Mouse (Mus musculus) limb, embryonic 11.5 days (tissue): ENCODE data around the gene Fate1. TPM values are rescaled to one million over a fixed set of nuclear protein-coding genes. Genes with fewer than 3 reads are reported as not detected.
"Not testable (repeated sequence)": the region's sequence is repeated elsewhere in the genome, so short reads cannot be mapped to it uniquely, and the experiment has no call there.

Experiments used
- ATAC-seq: fragments of 200-750 bp; cut with Nextera tagmentation; 2 replicates; pipeline ENCODE4 v1.8.0; 2017; ENCODE audit warnings: low read depth; ENCODE audit not compliant: insufficient number of reproducible peaks, low FRiP score, low TSS enrichment
- DNase-seq: peaks from one replicate; pipeline ENCODE4 v3.0.0-alpha.2; 2015; ENCODE audit warnings: low spot score
- H3K27ac ChIP-seq: fragments of 300-500 bp; sonication (generic); replicated peaks from 2 replicates; pipeline ENCODE4 v1.5.1; 2014; ENCODE audit warnings: low read depth, mild to moderate bottlenecking, low read length
- H3K27me3 ChIP-seq: fragments of 300-500 bp; sonication (generic); 2 replicates; pipeline ENCODE4 v1.6.1; 2014; ENCODE audit warnings: mild to moderate bottlenecking, low read length, mixed read lengths; ENCODE audit not compliant: control insufficient read depth, insufficient read depth
- H3K36me3 ChIP-seq: fragments of 300-500 bp; sonication (generic); 2 replicates; pipeline ENCODE4 v1.6.1; 2014; ENCODE audit warnings: mild to moderate bottlenecking, low read length, moderate library complexity, mixed read lengths; ENCODE audit not compliant: control insufficient read depth, insufficient read depth
- H3K4me1 ChIP-seq: fragments of 300-500 bp; sonication (generic); 2 replicates; pipeline ENCODE4 v1.6.1; 2014; ENCODE audit warnings: low read length, mixed read lengths; ENCODE audit not compliant: control insufficient read depth, insufficient read depth
- H3K4me2 ChIP-seq: fragments of 300-500 bp; sonication (generic); 2 replicates; pipeline ENCODE4 v1.6.1; 2014; ENCODE audit warnings: low read depth, mild to moderate bottlenecking, moderate library complexity; ENCODE audit not compliant: severe bottlenecking
- H3K4me3 ChIP-seq: fragments of 300-500 bp; sonication (generic); 2 replicates; pipeline ENCODE4 v1.5.1; 2014; ENCODE audit warnings: low read depth, low read length
- H3K9ac ChIP-seq: fragments of 300-500 bp; sonication (generic); 2 replicates; pipeline ENCODE4 v1.6.1; 2014; ENCODE audit warnings: mild to moderate bottlenecking, low read length
- H3K9me3 ChIP-seq: fragments of 300-500 bp; sonication (generic); 2 replicates; pipeline ENCODE4 v1.6.1; 2016; ENCODE audit warnings: low read length; ENCODE audit not compliant: control insufficient read depth
- WGBS: fragments of 180-500 bp; shearing (Covaris S2); extraction: QIAGEN DNeasy Blood & Tissue Kit; methylation state at CpG from one replicate; pipeline ENCODE4 v1.1.7; 2014; 5-methylcytosine and 5-hydroxymethylcytosine counted together
- polyA plus RNA-seq: library from polyadenylated mRNA; unstranded; fragments of >200 nt; fragmentation: Nextera tagmentation; extraction: Ambion mirVana; gene quantifications from 2 replicates; pipeline ENCODE4 v1.2.1, GENCODE M21; 2014

Gene Fate1
- polyA plus RNA-seq, 1 experiment from 2014 or later: not detected

DNA sequence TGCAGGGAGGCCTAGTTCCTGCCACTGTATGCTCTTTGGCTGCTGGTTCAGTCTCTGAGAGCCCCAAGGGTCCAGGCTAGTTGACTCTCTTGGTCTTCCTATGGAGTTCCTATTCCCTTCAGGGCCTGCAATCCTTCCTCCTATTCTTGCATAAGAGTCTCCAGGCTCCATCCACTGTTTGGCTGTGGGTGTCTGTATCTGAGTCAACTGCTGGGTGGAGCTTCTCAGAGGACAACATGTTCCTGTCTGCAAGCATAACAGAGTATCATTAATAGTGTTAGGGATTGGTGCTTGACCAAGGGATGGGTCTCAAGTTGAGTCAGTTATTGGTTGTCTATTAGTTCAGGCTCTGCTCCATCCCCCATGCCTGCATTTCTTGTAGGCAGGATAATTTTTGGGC is 4.9 kb downstream of the Fate1 start:
- H3K27me3 ChIP-seq, H3K4me3 ChIP-seq, H3K9me3 ChIP-seq, H3K27ac ChIP-seq, H3K9ac ChIP-seq, H3K36me3 ChIP-seq, H3K4me2 ChIP-seq, DNase-seq, H3K4me1 ChIP-seq, ATAC-seq: not testable (repeated sequence)

DNA sequence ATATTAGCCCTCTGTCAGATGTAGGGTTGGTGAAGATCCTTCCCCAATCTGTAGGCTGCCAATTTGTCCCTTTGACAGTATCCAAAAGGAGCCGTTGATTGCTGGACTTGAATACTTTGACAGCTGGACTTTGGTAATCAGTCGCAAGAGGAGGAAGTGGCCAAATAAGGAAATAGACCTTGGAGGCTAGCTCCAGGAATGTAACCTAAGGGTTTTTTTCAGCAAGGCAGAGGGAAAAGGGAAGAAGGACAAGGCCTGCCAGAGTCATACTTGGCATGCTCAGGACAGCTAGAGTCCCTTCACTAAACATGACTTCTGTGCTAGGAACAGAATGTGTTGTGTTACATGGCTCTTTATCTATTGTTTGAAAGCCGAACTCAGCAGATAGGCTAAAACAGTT is 7.7 kb downstream of the Fate1 start:
- DNase-seq (no peak), ATAC-seq (no peak)
- Histone ChIP-seq H3K36me3 (no peaks in the 10 kb centered on the region), H3K9ac (no peak overlapping the region), H3K27me3 (no peaks in the 10 kb centered on the region), H3K4me3 (no peak overlapping the region), H3K4me1 (no peaks in the 10 kb centered on the region), H3K27ac (no peak overlapping the region), H3K9me3 (no peaks in the 10 kb centered on the region), H3K4me2 (no peak overlapping the region)
- WGBS: 82% methylated on average over 3 of the region's 3 CpGs

- WGBS: 93% methylated on average over 2 of the region's 2 CpGs
These were observed 8.5 kb downstream of the Fate1 start for GRCm38 (mm10) chrX:71981322-71981721.

DNA sequence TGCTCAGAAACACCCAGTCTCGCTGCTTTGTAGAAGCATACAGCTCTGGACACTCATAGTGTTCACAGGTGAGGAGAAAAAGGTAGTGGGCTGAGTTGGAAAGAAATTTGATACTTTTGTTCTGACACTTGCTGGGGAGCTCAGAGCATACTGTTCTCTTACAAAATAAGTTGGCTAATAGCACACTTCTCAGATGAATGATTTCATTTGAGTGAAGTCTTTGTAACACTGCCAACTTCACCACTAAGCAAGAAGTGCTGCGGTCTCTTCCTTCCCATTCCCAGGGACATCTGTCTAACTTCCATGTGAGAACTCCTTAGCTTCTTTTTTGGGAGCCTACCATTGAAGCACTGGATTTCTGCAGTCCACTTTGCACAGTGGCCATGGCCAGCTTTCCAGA is 10.4 kb downstream of the Fate1 start:
- DNase-seq (no peak), ATAC-seq (no peak)
- Histone ChIP-seq H3K27ac (no peak overlapping the region), H3K4me1 (no peaks in the 10 kb centered on the region), H3K4me2 (no peak overlapping the region), H3K27me3 (no peaks in the 10 kb centered on the region), H3K9ac (no peak overlapping the region), H3K4me3 (no peak overlapping the region), H3K9me3 (no peaks in the 10 kb centered on the region), H3K36me3 (no peaks in the 10 kb centered on the region)
- WGBS: 66% methylated on average over 2 of the region's 2 CpGs

More at GRCm38 (mm10) chrX:71981322-71981721, 8.5 kb downstream of the Fate1 start:
- H3K36me3 ChIP-seq: no peaks in the 10 kb centered on the region
- H3K27ac ChIP-seq: no peak overlapping the region
- H3K4me3 ChIP-seq: no peak overlapping the region
- H3K9ac ChIP-seq: no peak overlapping the region
- no peak overlapping the region for H3K4me2 ChIP-seq
- no peaks in the 10 kb centered on the region for H3K27me3 ChIP-seq
- no peaks in the 10 kb centered on the region for H3K4me1 ChIP-seq
- H3K9me3 ChIP-seq: no peaks in the 10 kb centered on the region
- DNase-seq (no peak), ATAC-seq (no peak)

DNA sequence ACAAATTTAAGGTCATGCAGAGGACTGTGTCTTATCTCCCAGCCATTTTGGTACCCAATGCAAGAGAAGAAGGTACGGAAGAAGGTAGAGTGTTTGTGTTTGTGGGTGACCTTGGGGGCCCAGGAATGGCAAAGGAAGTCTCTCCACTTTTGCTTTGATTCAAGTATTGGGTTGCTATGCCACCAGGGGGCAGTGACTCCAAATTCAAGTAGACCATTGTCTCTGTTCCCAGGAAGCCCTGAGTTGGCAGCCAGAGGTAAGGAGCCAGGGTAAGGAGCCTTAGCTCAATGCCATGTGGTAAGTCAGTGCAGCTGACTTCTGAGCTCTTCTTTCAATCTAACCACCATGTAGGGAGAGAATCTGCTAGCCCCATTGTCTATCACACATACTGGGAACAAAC is 11.0 kb downstream of the Fate1 start:
- H3K36me3 ChIP-seq: no peaks in the 10 kb centered on the region
- H3K9ac ChIP-seq: no peak overlapping the region
- peak; percentile 21 for DNase-seq
- no peak overlapping the region for H3K4me3 ChIP-seq
- H3K4me1 ChIP-seq: no peaks in the 10 kb centered on the region
- no peak for ATAC-seq
- no peaks in the 10 kb centered on the region for H3K9me3 ChIP-seq
- WGBS: 75% methylated on average over 1 of the region's 1 CpGs
- no peaks in the 10 kb centered on the region for H3K27me3 ChIP-seq
- H3K27ac ChIP-seq: no peak overlapping the region
- no peak overlapping the region for H3K4me2 ChIP-seq

- no peaks in the 10 kb centered on the region for H3K27me3 ChIP-seq
- H3K4me1 ChIP-seq: no peaks in the 10 kb centered on the region
- DNase-seq (no peak), ATAC-seq (no peak)
- no peak within 1 kb of the TSS for H3K9ac ChIP-seq
- no peaks in the 10 kb centered on the region for H3K36me3 ChIP-seq
- no peak within 1 kb of the TSS for H3K4me3 ChIP-seq
- H3K9me3 ChIP-seq: no peaks in the 10 kb centered on the region
- H3K4me2 ChIP-seq: no peak within 1 kb of the TSS
- H3K27ac ChIP-seq: no peak within 1 kb of the TSS
- 54% methylated on average over 3 of the region's 3 CpGs for WGBS
These were observed 18.8 kb downstream of the Fate1 start, which contains the start of gene Cnga2 for GRCm38 (mm10) chrX:71991549-71991948. TSS of gene Cnga2 (plus strand) at chrX:71991849.

GRCm38 (mm10) chrX:71995972-71996371 is 23.2 kb downstream of the Fate1 start:
- ATAC-seq: no peak
- Histone ChIP-seq H3K4me3 (no peak overlapping the region), H3K4me1 (no peaks in the 10 kb centered on the region), H3K27me3 (no peaks in the 10 kb centered on the region), H3K36me3 (no peaks in the 10 kb centered on the region), H3K9ac (no peak overlapping the region), H3K27ac (no peak overlapping the region), H3K9me3 (no peaks in the 10 kb centered on the region), H3K4me2 (no peak overlapping the region)
- WGBS: 70% methylated on average over 1 of the region's 1 CpGs
- no peak for DNase-seq

- H3K27ac ChIP-seq: no peak overlapping the region
- H3K36me3 ChIP-seq: no peaks in the 10 kb centered on the region
- no peaks in the 10 kb centered on the region for H3K9me3 ChIP-seq
- H3K4me3 ChIP-seq: no peak overlapping the region
- no peak overlapping the region for H3K9ac ChIP-seq
- ATAC-seq: no peak
- no peak for DNase-seq
- H3K4me1 ChIP-seq: no peaks in the 10 kb centered on the region
- no peaks in the 10 kb centered on the region for H3K27me3 ChIP-seq
- H3K4me2 ChIP-seq: no peak overlapping the region
These were observed 37.1 kb downstream of the Fate1 start for GRCm38 (mm10) chrX:72009930-72010329.

GRCm38 (mm10) chrX:72012236-72012635 is 39.5 kb downstream of the Fate1 start:
- H3K27ac ChIP-seq: no peak overlapping the region
- H3K4me1 ChIP-seq: no peaks in the 10 kb centered on the region
- ATAC-seq (no peak), DNase-seq (no peak)
- no peak overlapping the region for H3K4me3 ChIP-seq
- H3K36me3 ChIP-seq: no peaks in the 10 kb centered on the region
- H3K27me3 ChIP-seq: no peaks in the 10 kb centered on the region
- H3K9ac ChIP-seq: no peak overlapping the region
- 79% methylated on average over 9 of the region's 9 CpGs for WGBS
- H3K9me3 ChIP-seq: no peaks in the 10 kb centered on the region
- no peak overlapping the region for H3K4me2 ChIP-seq
